Mouse (Mus musculus) CH12.LX (cell line): ENCODE measurements around the gene Gpr157.

Source experiments
- CTCF ChIP-seq, 2 experiments: IDR thresholded peaks in 1 of 2; conservative IDR thresholded peaks in 1 of 2; 2 replicates each; pipeline ENCODE4 v1.5.1; 2011 to 2012; ENCODE audit warnings: low read depth in 2 of 2, low read length in 2 of 2, improper control_type of control experiment in 1 of 2, inconsistent platforms in 1 of 2, mild to moderate bottlenecking in 1 of 2, moderate library complexity in 1 of 2
- EP300 ChIP-seq: IDR thresholded peaks from 2 replicates; pipeline ENCODE4 v1.6.1; 2011; ENCODE audit warnings: low read length, improper control_type of control experiment
- HCFC1 ChIP-seq: IDR thresholded peaks from 2 replicates; pipeline ENCODE4 v1.6.1; 2012; ENCODE audit warnings: low read depth, mild to moderate bottlenecking, inconsistent platforms, low read length, improper control_type of control experiment
- MEF2A ChIP-seq: IDR thresholded peaks from 2 replicates; pipeline ENCODE4 v1.6.1; 2014; ENCODE audit warnings: low read depth, mild to moderate bottlenecking, inconsistent platforms, low read length, improper control_type of control experiment, borderline replicate concordance
- NRF1 ChIP-seq: IDR thresholded peaks from 2 replicates; pipeline ENCODE4 v1.6.1; 2014; ENCODE audit warnings: low read depth, mild to moderate bottlenecking, inconsistent platforms, low read length, improper control_type of control experiment, moderate library complexity
- POLR2A ChIP-seq: IDR thresholded peaks from 2 replicates; pipeline ENCODE4 v1.6.1; 2011; ENCODE audit warnings: low read depth, mild to moderate bottlenecking, improper control_type of control experiment, low read length
- RAD21 ChIP-seq: IDR thresholded peaks from 2 replicates; pipeline ENCODE4 v1.6.1; 2011; ENCODE audit warnings: low read depth, mild to moderate bottlenecking, low read length, improper control_type of control experiment, moderate library complexity
- SIN3A ChIP-seq: IDR thresholded peaks from 2 replicates; pipeline ENCODE4 v1.6.1; 2012; ENCODE audit warnings: low read length, improper control_type of control experiment, inconsistent platforms
- TBP ChIP-seq: conservative IDR thresholded peaks from 2 replicates; pipeline ENCODE4 v1.6.1; 2011; ENCODE audit warnings: low read depth, low read length, improper control_type of control experiment
- USF2 ChIP-seq: conservative IDR thresholded peaks from 2 replicates; pipeline ENCODE4 v1.6.1; 2011; ENCODE audit warnings: low read depth, low read length, improper control_type of control experiment
- ZC3H11A ChIP-seq: IDR thresholded peaks from 2 replicates; pipeline ENCODE4 v1.6.1; 2012; ENCODE audit warnings: low read depth, mild to moderate bottlenecking, inconsistent platforms, low read length, improper control_type of control experiment

- TF ChIP-seq USF2: no peak
- TF ChIP-seq HCFC1: no peak
- no peak for TF ChIP-seq EP300
- TF ChIP-seq ZC3H11A: no peak
- TF ChIP-seq CTCF (conservative IDR thresholded peaks at IDR 0.05 in 1 of 2, IDR thresholded peaks at IDR 0.05 in 1 of 2; ENCODE audit: low read depth in 2 of 2, low read length in 2 of 2): no peak
- no peak; the same call in 1 of the 2 replicates for TF ChIP-seq POLR2A
- no peak for TF ChIP-seq TBP
- no peak for TF ChIP-seq RAD21
- no peak for TF ChIP-seq SIN3A
- TF ChIP-seq NRF1: no peak
- no peak for TF ChIP-seq MEF2A
Measured at GRCm38 (mm10) chr4:150061432-150062225, 25.5 kb upstream of the Gpr157 start.
